Mouse (Mus musculus) ES-E14 (cell line): ENCODE measurements at regions not wholly inside any gene's neighbourhood (a gene's known extent, or its start where the extent isn't known, plus 50 kb on each side); places are given as distances from the start of the nearest gene placed in this dataset.

ENCODE experiments used
- HCFC1 ChIP-seq: IDR thresholded peaks from 2 replicates; pipeline ENCODE4 v1.6.1; 2012; ENCODE audit warnings: low read length, inconsistent platforms, borderline replicate concordance; ENCODE audit not compliant: insufficient read depth
- MAFK ChIP-seq: IDR thresholded peaks from 2 replicates; pipeline ENCODE4 v1.6.1; 2014; ENCODE audit warnings: mild to moderate bottlenecking, low read depth, low read length, inconsistent platforms; ENCODE audit not compliant: insufficient read depth

DNA sequence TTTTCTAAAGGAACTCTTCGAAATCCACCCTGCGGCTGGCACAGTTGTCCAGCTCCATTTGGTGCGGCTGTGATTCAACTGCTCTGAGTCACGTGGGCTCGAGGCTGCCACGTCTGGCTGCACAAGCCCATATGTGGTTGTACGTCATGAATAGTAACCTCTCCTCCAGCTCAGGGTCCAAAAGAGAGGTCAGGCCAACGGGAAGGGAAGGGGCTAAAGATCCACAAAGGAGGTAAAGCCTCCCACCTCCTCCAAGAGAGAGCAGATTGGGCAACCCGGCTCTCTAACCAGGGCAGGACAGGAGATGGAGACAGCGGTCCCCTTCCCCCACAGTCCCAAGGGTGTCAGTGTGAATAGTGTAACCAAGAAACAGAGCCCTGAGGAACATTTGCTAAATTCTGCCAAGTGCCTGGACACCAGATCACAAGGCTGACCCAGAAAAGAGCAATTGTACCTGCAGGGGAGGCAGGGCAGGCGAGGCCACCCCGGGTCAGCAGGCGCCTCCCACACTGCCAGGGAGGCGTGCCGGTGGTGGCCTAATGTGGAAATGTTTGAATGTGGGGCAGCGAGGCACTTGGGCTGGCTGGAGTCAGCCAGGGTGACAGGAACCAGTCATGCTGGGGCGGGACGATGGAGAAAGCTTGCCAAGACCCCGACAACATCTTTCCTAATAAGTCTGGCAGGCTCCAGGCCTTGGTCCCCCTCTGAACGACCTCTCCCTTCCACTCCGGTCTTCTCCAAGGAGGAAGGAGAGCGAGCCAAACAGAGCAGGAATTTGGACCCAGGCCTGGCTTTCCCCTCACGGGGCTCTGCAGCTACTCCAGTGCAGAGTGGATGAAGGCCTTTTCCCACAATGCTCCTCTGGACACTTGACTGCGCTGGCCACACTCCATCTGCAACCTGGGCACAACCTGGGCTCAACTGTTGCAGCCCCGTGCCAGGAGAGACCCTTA, 142.0 kb upstream of the Irf2bp2 start:
- no peak for TF ChIP-seq HCFC1
- no peak for TF ChIP-seq MAFK
